8 mouse cellular contexts compared by ENCODE assay signal in the genomic region with DNA sequence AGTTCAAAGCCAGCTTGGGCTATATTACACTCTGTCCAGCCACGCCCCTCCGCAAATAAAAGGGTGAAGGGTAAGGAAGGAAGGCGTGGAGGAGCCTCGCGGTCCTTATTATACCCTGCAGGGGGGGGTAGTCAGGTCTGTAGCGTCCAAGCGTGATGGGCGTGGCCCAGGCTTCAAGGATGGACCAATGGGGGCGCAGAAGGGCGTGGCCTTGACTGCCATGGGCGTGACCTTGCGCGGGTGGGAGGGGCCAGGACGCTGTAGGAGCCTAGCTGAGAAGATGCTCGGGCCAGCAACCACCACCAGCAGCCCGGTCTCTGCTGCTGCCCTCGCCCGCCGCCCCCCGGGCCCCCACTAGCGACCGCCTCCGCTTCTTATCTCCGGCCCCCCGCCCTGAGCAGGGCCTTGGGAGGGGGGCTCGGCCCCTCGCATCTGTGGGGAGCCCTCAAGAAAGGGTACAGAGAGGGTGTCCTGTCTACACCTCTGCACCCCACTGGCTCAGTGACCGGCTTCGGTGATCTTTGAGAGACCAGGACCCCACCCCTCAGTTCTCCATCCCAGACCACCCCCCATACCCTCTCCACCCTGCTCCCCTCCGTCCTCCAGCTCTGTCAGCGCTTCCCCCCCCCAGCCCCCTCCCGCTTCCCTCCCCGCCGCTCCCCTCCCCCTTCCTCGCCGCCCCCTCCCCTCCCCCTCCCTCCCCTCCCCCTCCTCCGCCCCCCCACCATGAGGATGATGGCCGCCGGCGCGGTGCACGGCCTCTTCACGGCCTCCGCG. TPM values are rescaled to one million over a fixed set of nuclear protein-coding genes. Genes with fewer than 3 reads are reported as not detected.
DNase-seq lines count a peak whose midpoint lies in the region; ATAC-seq lines count a peak whose summit lies in the region.

A gene (plus strand): TSS at position 727 of the 777 bp plus-strand sequence.

- intact Hi-C loops in left cerebral cortex, postnatal 14 days (cut with DNase I): loop anchor here (10.0 kb wide), 1 partner anchor 69 kb away; a partner anchor contains a TSS

- whole genome bisulfite sequencing in intestine, embryonic 15.5 days: under 1% methylated on average over 28 of the region's 45 CpGs

- H3K4me2 ChIP-seq in intestine, embryonic 15.5 days (replicated peaks): peak within 1 kb of the TSS; percentile 85

- no peak within 1 kb of the TSS for H3K27ac ChIP-seq in intestine, embryonic 15.5 days

- peak; percentile 89 for DNase-seq in adrenal gland, postnatal 10 days
- peak; percentile 81 for DNase-seq in embryo, embryonic 11.5 days (ENCODE audit: low read depth, low spot score)
- DNase-seq in gastrocnemius, postnatal 4 days (ENCODE audit: low spot score in 2 of 2): peak; percentile 38 to 59
- DNase-seq in left cerebral cortex, postnatal 14 days (ENCODE audit: low spot score in 2 of 2): peak; percentile 98 to 99
- DNase-seq in right cerebral cortex, postnatal 10 days (ENCODE audit: low spot score in 2 of 2): peak; percentile 98 to 99
- peak; percentile 63 to 79 for DNase-seq in urinary bladder, postnatal 4 days (ENCODE audit: low spot score in 2 of 2)

- no peaks in the 10 kb centered on the region for H3K36me3 ChIP-seq in intestine, embryonic 15.5 days

- H3K27me3 ChIP-seq in intestine, embryonic 15.5 days (replicated peaks): peaks cover 60% of the 10 kb centered on the region

- peak; percentile 94 for ATAC-seq in intestine, embryonic 15.5 days
- ATAC-seq in megakaryocyte-erythroid progenitor cell, adult 5-6 weeks (replicated peaks; ENCODE audit: low FRiP score, low TSS enrichment, poor library complexity, severe bottlenecking): peak; percentile 96

- H3K9me3 ChIP-seq in intestine, embryonic 15.5 days: no peaks in the 10 kb centered on the region

- peak within 1 kb of the TSS; percentile 47 for H3K4me3 ChIP-seq in intestine, embryonic 15.5 days (replicated peaks)

- H3K9ac ChIP-seq in intestine, embryonic 15.5 days: peak within 1 kb of the TSS; percentile 50

- peaks cover 17% of the 10 kb centered on the region; the same call in 1 of the 2 replicates for H3K4me1 ChIP-seq in intestine, embryonic 15.5 days (replicated peaks)

RNA-seq across cellular contexts. Expression of the gene that starts here (rescaled TPM):
- total RNA-seq in adrenal gland, postnatal 10 days (2021): 1 to 10 TPM; 6.1 to 7.4 TPM
- 1 to 10 TPM; 4.0 to 4.2 TPM for total RNA-seq in gastrocnemius, postnatal 4 days (2021)
- polyA plus RNA-seq in intestine, embryonic 15.5 days (2015; fragmentation: Nextera tagmentation; extraction: Ambion mirVana): 0.49 and 0.57 TPM in 2 replicates
- 100 to 1,000 TPM; 105 to 110 TPM for total RNA-seq in left cerebral cortex, postnatal 14 days (2021)
- not detected in 2 replicates for total RNA-seq in megakaryocyte-erythroid progenitor cell, adult 5-6 weeks (2014; fragmentation: Nextera tagmentation)
- total RNA-seq in megakaryocyte-erythroid progenitor cell, adult 5-6 weeks (2017): not detected in 2 replicates

Comparison
In these comparisons a context has a peak if more than half of its experiments do, and no peak if none do; other contexts are left out.
1. RNA of the gene that starts here (total RNA-seq): 105 to 110 TPM in left cerebral cortex, postnatal 14 days; 6.1 to 7.4 TPM in adrenal gland, postnatal 10 days, 4.0 to 4.2 TPM in gastrocnemius, postnatal 4 days and not detected in megakaryocyte-erythroid progenitor cell, adult 5-6 weeks; every median in the first group is over 10 times any median in the second.
2. Peak in ATAC-seq, H3K4me3 ChIP-seq, H3K9ac ChIP-seq and H3K4me2 ChIP-seq in intestine, embryonic 15.5 days; RNA of the gene not detected or under 1 TPM.
3. Peak in ATAC-seq in megakaryocyte-erythroid progenitor cell, adult 5-6 weeks; RNA of the gene not detected or under 1 TPM.
4. DNase-seq: peak in every context shown above with its lines; median percentile 98 in left cerebral cortex, postnatal 14 days; 98 in right cerebral cortex, postnatal 10 days; 89 in adrenal gland, postnatal 10 days; 81 in embryo, embryonic 11.5 days; 71 in urinary bladder, postnatal 4 days; 48 in gastrocnemius, postnatal 4 days.